Mouse (Mus musculus) neural tube, embryonic 11.5 days (tissue): Measurements from ENCODE around the gene Ltbp3. TPM values are rescaled to one million over a fixed set of nuclear protein-coding genes. Genes with fewer than 3 reads are reported as not detected.
A peak's percentile ranks its signal among the peaks of the same experiment; 100 is the strongest.

Source experiments
- ATAC-seq: fragments of 200-750 bp; cut with Nextera tagmentation; 2 replicates; pipeline ENCODE4 v1.8.0; 2017; ENCODE audit warnings: moderate number of reproducible peaks, mild to moderate bottlenecking, moderate TSS enrichment, moderate library complexity; ENCODE audit not compliant: insufficient read depth, low FRiP score, low TSS enrichment
- DNase-seq: peaks from one replicate; pipeline ENCODE4 v3.0.0-alpha.2; 2015; ENCODE audit warnings: low spot score
- H3K27ac ChIP-seq: fragments of 300-500 bp; sonication (generic); 2 replicates; pipeline ENCODE4 v1.5.1; 2014; ENCODE audit warnings: low read depth, mild to moderate bottlenecking, low read length
- H3K27me3 ChIP-seq: fragments of 300-500 bp; sonication (generic); 2 replicates; pipeline ENCODE4 v1.6.1; 2014; ENCODE audit warnings: mild to moderate bottlenecking, low read length, mixed read lengths; ENCODE audit not compliant: control insufficient read depth, insufficient read depth
- H3K36me3 ChIP-seq: fragments of 300-500 bp; sonication (generic); 2 replicates; pipeline ENCODE4 v1.6.1; 2014; ENCODE audit warnings: mild to moderate bottlenecking, low read length, moderate library complexity, mixed read lengths; ENCODE audit not compliant: control insufficient read depth, insufficient read depth
- H3K4me1 ChIP-seq: fragments of 300-500 bp; sonication (generic); 2 replicates; pipeline ENCODE4 v1.6.1; 2014; ENCODE audit warnings: low read length, mixed read lengths; ENCODE audit not compliant: control insufficient read depth, insufficient read depth
- H3K4me2 ChIP-seq: fragments of 300-500 bp; sonication (generic); 2 replicates; pipeline ENCODE4 v1.6.1; 2014; ENCODE audit warnings: low read depth, mild to moderate bottlenecking, moderate library complexity
- H3K4me3 ChIP-seq: fragments of 300-500 bp; sonication (generic); 2 replicates; pipeline ENCODE4 v1.5.1; 2014; ENCODE audit warnings: low read depth, low read length
- H3K9ac ChIP-seq: fragments of 300-500 bp; sonication (generic); 2 replicates; pipeline ENCODE4 v1.6.1; 2014; ENCODE audit warnings: mild to moderate bottlenecking, low read length
- H3K9me3 ChIP-seq: fragments of 300-500 bp; sonication (generic); 2 replicates; pipeline ENCODE4 v1.6.1; 2016; ENCODE audit warnings: low read length; ENCODE audit not compliant: control insufficient read depth
- WGBS: fragments of 180-500 bp; shearing (Covaris S2); extraction: QIAGEN DNeasy Blood & Tissue Kit; methylation state at CpG from one replicate; pipeline ENCODE4 v1.1.7; 2014; 5-methylcytosine and 5-hydroxymethylcytosine counted together
- polyA plus RNA-seq: library from polyadenylated mRNA; unstranded; fragments of >200 nt; fragmentation: Nextera tagmentation; extraction: Ambion mirVana; gene quantifications from 2 replicates; pipeline ENCODE4 v1.2.1, GENCODE M21; 2014

Gene Ltbp3
- polyA plus RNA-seq, 1 experiment from 2014 or later, result 5.2 TPM

GRCm38 (mm10) chr19:5741641-5742240 lies 1.0 kb downstream of the Ltbp3 start:
- peaks cover 49% of the 10 kb centered on the region for H3K27me3 ChIP-seq
- H3K27ac ChIP-seq, result 0 out of 2 replicates have a peak overlapping the region, but pooled peaks have one; percentile 17
- ATAC-seq (peak; percentile 64), DNase-seq (peak; percentile 75)
- peaks cover 24% of the 10 kb centered on the region for H3K4me1 ChIP-seq
- H3K9ac ChIP-seq, result peak overlapping the region; percentile 85
- H3K4me2 ChIP-seq, result peak overlapping the region; percentile 98
- H3K9me3 ChIP-seq, result no peaks in the 10 kb centered on the region
- WGBS, result under 1% methylated on average over 45 of the region's 55 CpGs
- H3K36me3 ChIP-seq, result no peaks in the 10 kb centered on the region
- H3K4me3 ChIP-seq, result peak overlapping the region; percentile 61

GRCm38 (mm10) chr19:5742241-5742641 lies 1.5 kb downstream of the Ltbp3 start:
- Histone ChIP-seq H3K4me2 (peak overlapping the region; percentile 98), H3K27ac (no peak overlapping the region), H3K4me1 (peaks cover 24% of the 10 kb centered on the region), H3K9ac (peak overlapping the region; percentile 85), H3K4me3 (peak overlapping the region; percentile 61), H3K27me3 (peaks cover 49% of the 10 kb centered on the region), H3K9me3 (no peaks in the 10 kb centered on the region), H3K36me3 (no peaks in the 10 kb centered on the region)
- DNase-seq, result peak; percentile 61
- 2% methylated on average over 32 of the region's 32 CpGs for WGBS
- ATAC-seq, result peak; percentile 51

- ATAC-seq, result no peak
- H3K4me1 ChIP-seq, result peaks cover 24% of the 10 kb centered on the region
- H3K4me3 ChIP-seq, result no peak overlapping the region
- no peak overlapping the region for H3K27ac ChIP-seq
- H3K27me3 ChIP-seq, result peaks cover 49% of the 10 kb centered on the region
- 65% methylated on average over 5 of the region's 5 CpGs for WGBS
- H3K36me3 ChIP-seq, result no peaks in the 10 kb centered on the region
- DNase-seq, result no peak
- H3K9ac ChIP-seq, result no peak overlapping the region
- no peak overlapping the region for H3K4me2 ChIP-seq
- no peaks in the 10 kb centered on the region for H3K9me3 ChIP-seq
Measured at GRCm38 (mm10) chr19:5743576-5743975, 2.9 kb downstream of the Ltbp3 start.

- no peaks in the 10 kb centered on the region for H3K36me3 ChIP-seq
- ATAC-seq, result no peak
- peak overlapping the region; percentile 20; the same call in 1 of the 2 replicates for H3K4me3 ChIP-seq
- H3K9me3 ChIP-seq, result no peaks in the 10 kb centered on the region; the same call in 1 of the 2 replicates
- H3K27ac ChIP-seq, result no peak overlapping the region
- peaks cover 24% of the 10 kb centered on the region for H3K4me1 ChIP-seq
- WGBS, result 3% methylated on average over 36 of the region's 36 CpGs
- H3K9ac ChIP-seq, result 0 out of 2 replicates have a peak overlapping the region, but pooled peaks have one; percentile 16
- DNase-seq, result peak; percentile 26
- H3K27me3 ChIP-seq, result peaks cover 56% of the 10 kb centered on the region
- H3K4me2 ChIP-seq, result peak overlapping the region; percentile 39
Measured at GRCm38 (mm10) chr19:5745756-5746710, 5.3 kb downstream of the Ltbp3 start.

GRCm38 (mm10) chr19:5746907-5747363 lies 6.2 kb downstream of the Ltbp3 start:
- ATAC-seq (no peak), DNase-seq (no peak)
- Histone ChIP-seq H3K4me2 (no peak overlapping the region), H3K27me3 (peaks cover 61% of the 10 kb centered on the region), H3K9ac (no peak overlapping the region), H3K27ac (no peak overlapping the region), H3K4me1 (peaks cover 24% of the 10 kb centered on the region), H3K36me3 (no peaks in the 10 kb centered on the region), H3K4me3 (no peak overlapping the region), H3K9me3 (no peaks in the 10 kb centered on the region; the same call in 1 of the 2 replicates)
- 31% methylated on average over 12 of the region's 12 CpGs for WGBS

- DNase-seq (no peak), ATAC-seq (no peak)
- Histone ChIP-seq H3K9me3 (no peaks in the 10 kb centered on the region; the same call in 1 of the 2 replicates), H3K4me1 (peaks cover 16% of the 10 kb centered on the region), H3K4me2 (no peak overlapping the region), H3K4me3 (no peak overlapping the region), H3K36me3 (no peaks in the 10 kb centered on the region), H3K27ac (no peak overlapping the region), H3K9ac (no peak overlapping the region), H3K27me3 (peaks cover 57% of the 10 kb centered on the region)
- WGBS, result 90% methylated on average over 6 of the region's 6 CpGs
Measured at GRCm38 (mm10) chr19:5749476-5749875, 8.8 kb downstream of the Ltbp3 start.

- ATAC-seq, result no peak
- Histone ChIP-seq H3K4me3 (no peak overlapping the region; the same call in 1 of the 2 replicates), H3K27me3 (peaks cover 48% of the 10 kb centered on the region), H3K4me1 (peaks cover 10% of the 10 kb centered on the region), H3K4me2 (no peak overlapping the region), H3K9me3 (no peaks in the 10 kb centered on the region; the same call in 1 of the 2 replicates), H3K27ac (no peak overlapping the region), H3K9ac (no peak overlapping the region), H3K36me3 (no peaks in the 10 kb centered on the region)
- WGBS, result 5% methylated on average over 22 of the region's 22 CpGs
- DNase-seq, result no peak
Measured at GRCm38 (mm10) chr19:5750951-5751350, 10.2 kb downstream of the Ltbp3 start.

- H3K4me1 ChIP-seq, result peaks cover 8% of the 10 kb centered on the region; the same call in 1 of the 2 replicates
- H3K9me3 ChIP-seq, result no peaks in the 10 kb centered on the region; the same call in 1 of the 2 replicates
- no peaks in the 10 kb centered on the region for H3K36me3 ChIP-seq
- no peak for ATAC-seq
- H3K27me3 ChIP-seq, result peaks cover 46% of the 10 kb centered on the region
- H3K27ac ChIP-seq, result no peak overlapping the region
- H3K9ac ChIP-seq, result no peak overlapping the region
- WGBS, result 4% methylated on average over 20 of the region's 20 CpGs
- H3K4me3 ChIP-seq, result no peak overlapping the region
- no peak overlapping the region for H3K4me2 ChIP-seq
- DNase-seq, result no peak
Measured at GRCm38 (mm10) chr19:5751742-5752141, 11.0 kb downstream of the Ltbp3 start.
